Mouse (Mus musculus) kidney, postnatal 0 days (tissue): ENCODE measurements at regions not wholly inside any gene's neighbourhood (a gene's known extent, or its start where the extent isn't known, plus 50 kb on each side); places are given as distances from the start of the nearest gene placed in this dataset.

ENCODE experiments used
- ATAC-seq: fragments of 200-750 bp; cut with Nextera tagmentation; replicated peaks from 2 replicates; pipeline ENCODE4 v1.8.0; 2017; ENCODE audit warnings: low read depth, moderate number of reproducible peaks, moderate TSS enrichment, moderate library complexity; ENCODE audit not compliant: low FRiP score
- DNase-seq: peaks from one replicate; pipeline ENCODE4 v3.0.0-alpha.2; 2016; ENCODE audit warnings: low spot score
- H3K27ac ChIP-seq: fragments of 300-500 bp; sonication (generic); 2 replicates; pipeline ENCODE4 v1.5.1; 2014; ENCODE audit warnings: mild to moderate bottlenecking
- H3K27me3 ChIP-seq: fragments of 300-500 bp; sonication (generic); 2 replicates; pipeline ENCODE4 v1.6.1; 2014; ENCODE audit warnings: low read length, mixed read lengths; ENCODE audit not compliant: insufficient read depth
- H3K36me3 ChIP-seq: fragments of 300-500 bp; sonication (generic); 2 replicates; pipeline ENCODE4 v1.6.1; 2014; ENCODE audit warnings: low read length, mixed read lengths; ENCODE audit not compliant: insufficient read depth
- H3K4me1 ChIP-seq: fragments of 300-500 bp; sonication (generic); replicated peaks from 2 replicates; pipeline ENCODE4 v1.6.1; 2014; ENCODE audit warnings: antibody characterized with exemption, low read length, mixed read lengths; ENCODE audit not compliant: insufficient read depth
- H3K4me2 ChIP-seq: fragments of 300-500 bp; sonication (generic); 2 replicates; pipeline ENCODE4 v1.6.1; 2014; ENCODE audit warnings: mild to moderate bottlenecking, low read length, moderate library complexity, mixed read lengths
- H3K4me3 ChIP-seq: fragments of 300-500 bp; sonication (generic); replicated peaks from 2 replicates; pipeline ENCODE4 v1.5.1; 2014; ENCODE audit warnings: low read depth, low read length
- H3K9ac ChIP-seq: fragments of 300-500 bp; sonication (generic); 2 replicates; pipeline ENCODE4 v1.6.1; 2014; ENCODE audit warnings: low read depth, low read length
- H3K9me3 ChIP-seq: fragments of 300-500 bp; sonication (generic); replicated peaks from 2 replicates; pipeline ENCODE4 v1.6.1; 2016; ENCODE audit warnings: low read length, inconsistent platforms, mixed read lengths
- CTCF ChIP-seq: IDR thresholded peaks from 2 replicates; pipeline ENCODE4 v1.5.1; 2016; ENCODE audit warnings: antibody characterized with exemption, low read depth, mild to moderate bottlenecking, moderate library complexity
- WGBS: fragments of 180-500 bp; shearing (Covaris S2); extraction: QIAGEN DNeasy Blood & Tissue Kit; methylation state at CpG from one replicate; pipeline ENCODE4 v1.1.7; 2014; 5-methylcytosine and 5-hydroxymethylcytosine counted together

- 96% methylated on average over 24 of the region's 25 CpGs for WGBS
- no peak overlapping the region for H3K4me3 ChIP-seq
- no peaks in the 10 kb centered on the region for H3K4me1 ChIP-seq
- no peak for TF ChIP-seq CTCF
- DNase-seq (no peak), ATAC-seq (no peak)
- H3K9me3 ChIP-seq: no peaks in the 10 kb centered on the region
- no peak overlapping the region for H3K4me2 ChIP-seq
- no peak overlapping the region for H3K27ac ChIP-seq
- no peak overlapping the region for H3K9ac ChIP-seq
- no peaks in the 10 kb centered on the region for H3K36me3 ChIP-seq
- H3K27me3 ChIP-seq: no peaks in the 10 kb centered on the region
Measured at GRCm38 (mm10) chr2:39420696-39421095, 194.4 kb upstream of the Ppp6c start.

GRCm38 (mm10) chr2:39400336-39400735 lies 174.1 kb upstream of the Ppp6c start:
- Histone ChIP-seq H3K36me3 (no peaks in the 10 kb centered on the region), H3K4me1 (no peaks in the 10 kb centered on the region), H3K4me3 (no peak overlapping the region), H3K27ac (no peak overlapping the region), H3K27me3 (no peaks in the 10 kb centered on the region), H3K9me3 (no peaks in the 10 kb centered on the region), H3K9ac (no peak overlapping the region), H3K4me2 (no peak overlapping the region)
- peak; percentile 50 for DNase-seq
- no peak for ATAC-seq
- no peak for TF ChIP-seq CTCF
- WGBS: 16% methylated on average over 2 of the region's 2 CpGs

- no peak overlapping the region for H3K9ac ChIP-seq
- peak; percentile 26; the same call in 1 of the 2 replicates for TF ChIP-seq CTCF
- no peaks in the 10 kb centered on the region for H3K36me3 ChIP-seq
- no peaks in the 10 kb centered on the region for H3K4me1 ChIP-seq
- no peaks in the 10 kb centered on the region for H3K9me3 ChIP-seq
- no peaks in the 10 kb centered on the region for H3K27me3 ChIP-seq
- ATAC-seq (no peak), DNase-seq (peak; percentile 2)
- H3K4me2 ChIP-seq: no peak overlapping the region
- WGBS: 79% methylated on average over 2 of the region's 2 CpGs
- no peak overlapping the region for H3K27ac ChIP-seq
- H3K4me3 ChIP-seq: no peak overlapping the region
Measured at GRCm38 (mm10) chr2:39399523-39399922, 173.3 kb upstream of the Ppp6c start.

- TF ChIP-seq CTCF: peak; percentile 25; the same call in 1 of the 2 replicates
- no peak for DNase-seq
- Histone ChIP-seq H3K27ac (no peak overlapping the region), H3K4me1 (no peaks in the 10 kb centered on the region), H3K4me2 (no peak overlapping the region), H3K9ac (no peak overlapping the region), H3K36me3 (no peaks in the 10 kb centered on the region), H3K27me3 (no peaks in the 10 kb centered on the region), H3K4me3 (no peak overlapping the region), H3K9me3 (no peaks in the 10 kb centered on the region)
- WGBS: 58% methylated on average over 3 of the region's 3 CpGs
- no peak for ATAC-seq
Measured at GRCm38 (mm10) chr2:39394643-39395042, 168.4 kb upstream of the Ppp6c start.

GRCm38 (mm10) chr2:39377264-39377663 lies 151.0 kb upstream of the Ppp6c start:
- Histone ChIP-seq H3K4me1 (no peaks in the 10 kb centered on the region), H3K9me3 (no peaks in the 10 kb centered on the region), H3K9ac (no peak overlapping the region), H3K27me3 (no peaks in the 10 kb centered on the region), H3K4me3 (no peak overlapping the region), H3K27ac (no peak overlapping the region), H3K36me3 (no peaks in the 10 kb centered on the region), H3K4me2 (no peak overlapping the region)
- ATAC-seq (no peak), DNase-seq (no peak)
- TF ChIP-seq CTCF: no peak
- WGBS: 87% methylated on average over 3 of the region's 3 CpGs

- no peaks in the 10 kb centered on the region for H3K9me3 ChIP-seq
- 13% methylated on average over 7 of the region's 7 CpGs for WGBS
- peak; percentile 96 for DNase-seq
- peak; percentile 91 for ATAC-seq
- no peak overlapping the region for H3K9ac ChIP-seq
- H3K4me2 ChIP-seq: no peak overlapping the region
- no peaks in the 10 kb centered on the region for H3K4me1 ChIP-seq
- TF ChIP-seq CTCF: peak; percentile 100
- no peak overlapping the region for H3K27ac ChIP-seq
- no peak overlapping the region for H3K4me3 ChIP-seq
- no peaks in the 10 kb centered on the region for H3K36me3 ChIP-seq
- H3K27me3 ChIP-seq: no peaks in the 10 kb centered on the region
Measured at GRCm38 (mm10) chr2:39373068-39373779, 147.0 kb upstream of the Ppp6c start.

- H3K4me3 ChIP-seq: no peak overlapping the region
- no peak for TF ChIP-seq CTCF
- H3K9me3 ChIP-seq: no peaks in the 10 kb centered on the region
- H3K9ac ChIP-seq: no peak overlapping the region
- no peak overlapping the region for H3K4me2 ChIP-seq
- no peak for ATAC-seq
- no peak for DNase-seq
- 82% methylated on average over 3 of the region's 3 CpGs for WGBS
- H3K36me3 ChIP-seq: no peaks in the 10 kb centered on the region
- H3K27me3 ChIP-seq: no peaks in the 10 kb centered on the region
- H3K4me1 ChIP-seq: no peaks in the 10 kb centered on the region
- no peak overlapping the region for H3K27ac ChIP-seq
Measured at GRCm38 (mm10) chr2:39344207-39344606, 118.0 kb upstream of the Ppp6c start.
